Mouse (Mus musculus) heart, adult 2 months (tissue): Measurements from ENCODE around the gene Zdhhc16.

ENCODE experiments used
- CTCF ChIP-seq: fragments of 200-600 bp; IDR thresholded peaks from 2 replicates; pipeline ENCODE4 v1.8.1; 2022; ENCODE audit warnings: antibody characterized with exemption, mild to moderate bottlenecking, moderate library complexity
- POLR2A ChIP-seq: fragments of 200-500 bp; IDR thresholded peaks from 2 replicates; pipeline ENCODE4 v1.6.1; 2011; ENCODE audit warnings: mild to moderate bottlenecking, low read depth, low read length, control low read depth; ENCODE audit not compliant: insufficient read depth

DNA sequence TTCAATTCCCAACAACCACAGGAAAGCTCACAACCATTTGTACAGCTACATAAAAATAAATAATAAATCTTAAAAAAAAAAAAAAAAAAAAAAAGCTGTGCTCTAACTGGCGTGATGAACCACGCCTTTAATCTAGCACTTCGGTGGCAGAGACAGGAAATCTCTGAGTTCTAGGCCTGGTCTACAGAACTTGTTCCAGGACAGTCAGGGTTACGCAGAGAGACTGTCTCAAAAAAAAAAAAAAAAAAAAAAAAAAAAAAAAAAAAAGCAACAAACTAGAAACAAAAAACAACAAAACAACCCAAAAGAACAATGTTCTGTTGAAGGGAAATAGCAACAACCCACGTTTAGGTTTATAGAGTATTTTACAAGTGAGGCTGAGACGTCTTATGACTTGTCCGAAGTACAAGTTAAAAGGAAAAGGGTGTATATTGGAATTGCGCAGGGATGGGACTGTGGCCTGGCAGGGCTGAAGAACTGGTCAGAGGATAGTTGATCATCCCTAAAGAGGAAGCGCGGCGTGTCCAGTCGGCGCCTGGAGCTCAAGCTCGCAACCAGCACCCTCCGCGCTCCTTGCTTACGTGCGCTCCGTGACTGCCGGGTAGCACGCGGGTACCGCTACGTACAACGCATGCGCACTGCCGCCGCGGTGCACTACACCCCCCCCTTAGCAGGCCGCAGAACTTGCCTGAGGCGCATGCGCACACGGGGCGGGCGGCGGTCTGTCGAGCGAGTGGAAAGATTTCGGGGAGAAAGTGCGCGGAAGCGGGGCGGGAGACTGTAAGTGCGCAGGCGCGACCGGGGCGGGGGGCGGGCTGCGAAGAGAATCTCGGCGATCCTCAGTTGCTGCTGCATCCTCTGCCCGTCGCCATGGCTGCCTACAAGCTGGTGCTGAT, 21.9 kb upstream of the Zdhhc16 start, which contains the start of gene Pgam1:
- TF ChIP-seq POLR2A (peak; percentile 87), CTCF (no peak)
